Mouse (Mus musculus): ENCODE results near the gene Gm5678. TPM values are rescaled to one million over a fixed set of nuclear protein-coding genes. Genes with fewer than 3 reads are reported as not detected.
"Not testable (repeated sequence)": the region's sequence is repeated elsewhere in the genome, so short reads cannot be mapped to it uniquely, and the experiment has no call there.

The Gm5678 gene
- total RNA-seq, 2 experiments from 2014 or later, result 1.6 to 2.2 TPM

DNA sequence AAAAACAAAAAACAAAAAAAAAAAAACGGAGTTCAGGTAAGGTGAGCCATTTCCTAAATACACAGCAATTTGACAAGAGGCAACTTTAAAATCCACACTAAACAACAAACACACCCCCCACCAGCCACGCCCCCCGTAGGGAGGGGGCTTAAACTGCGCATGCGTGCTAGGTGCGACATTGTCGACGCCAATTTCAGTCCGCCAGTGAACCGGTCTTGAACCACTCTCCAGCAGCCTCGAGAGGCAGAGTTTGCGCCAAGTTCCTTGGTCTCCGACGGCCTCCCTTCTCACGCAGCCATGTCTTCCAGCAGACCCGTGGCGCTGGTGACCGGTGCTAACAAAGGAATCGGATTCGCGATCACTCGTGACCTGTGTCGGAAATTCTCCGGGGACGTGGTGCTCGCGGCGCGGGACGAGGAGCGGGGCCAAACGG, 20.2 kb upstream of the Gm5678 start:
- peak; percentile 81 to 85 for DNase-seq (ENCODE audit: low spot score in 2 of 2)

DNA sequence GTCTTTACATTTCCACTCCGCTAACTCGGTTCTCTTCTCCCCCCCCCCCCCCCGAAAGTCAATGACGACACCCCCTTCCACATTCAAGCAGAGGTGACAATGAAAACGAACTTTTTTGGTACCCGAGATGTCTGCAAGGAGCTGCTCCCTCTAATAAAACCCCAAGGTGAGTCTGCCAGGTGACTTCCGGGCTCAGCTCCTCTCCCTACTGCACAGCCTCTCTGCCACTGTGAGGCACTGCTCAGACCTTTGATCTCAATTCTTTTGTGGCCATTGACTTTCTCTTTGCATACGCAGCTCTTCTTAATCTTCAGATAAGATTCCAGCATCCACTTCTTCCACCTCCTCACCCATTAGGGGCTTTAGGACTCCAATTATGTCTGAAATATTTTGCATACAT, 19.2 kb upstream of the Gm5678 start:
- no peak for DNase-seq (ENCODE audit: low spot score in 2 of 2)

DNA sequence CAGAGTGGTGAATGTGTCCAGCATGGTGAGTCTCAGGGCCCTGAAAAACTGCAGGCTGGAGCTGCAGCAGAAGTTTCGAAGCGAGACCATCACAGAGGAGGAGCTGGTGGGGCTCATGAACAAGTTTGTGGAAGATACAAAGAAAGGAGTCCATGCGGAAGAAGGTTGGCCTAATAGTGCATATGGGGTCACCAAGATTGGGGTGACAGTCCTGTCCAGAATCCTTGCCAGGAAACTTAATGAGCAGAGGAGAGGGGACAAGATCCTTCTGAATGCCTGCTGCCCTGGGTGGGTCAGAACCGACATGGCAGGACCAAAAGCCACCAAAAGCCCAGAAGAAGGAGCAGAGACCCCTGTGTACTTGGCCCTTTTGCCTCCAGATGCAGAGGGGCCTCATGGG, 18.1 kb upstream of the Gm5678 start:
- DNase-seq (ENCODE audit: low spot score in 2 of 2), result no peak

DNA sequence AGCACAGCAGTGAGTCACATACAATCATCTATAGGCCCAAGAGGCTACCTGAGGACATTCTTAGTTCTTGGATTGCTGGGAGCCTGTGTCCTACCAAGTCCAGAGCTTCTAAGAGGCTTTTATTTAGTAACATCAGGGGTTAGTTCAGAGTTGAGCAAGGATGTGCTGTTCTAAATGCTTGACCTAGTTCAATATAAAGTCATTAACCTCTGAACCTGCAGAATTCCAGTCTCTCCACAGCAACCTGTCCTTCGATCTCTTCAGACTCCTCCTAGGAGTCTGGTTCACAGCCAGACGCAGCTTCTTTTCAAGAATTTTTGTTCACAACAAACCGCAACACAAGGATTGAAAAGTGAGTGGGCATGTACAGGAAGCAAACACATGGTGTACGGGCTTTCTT, 16.9 kb upstream of the Gm5678 start:
- no peak for DNase-seq (ENCODE audit: low spot score in 2 of 2)

DNA sequence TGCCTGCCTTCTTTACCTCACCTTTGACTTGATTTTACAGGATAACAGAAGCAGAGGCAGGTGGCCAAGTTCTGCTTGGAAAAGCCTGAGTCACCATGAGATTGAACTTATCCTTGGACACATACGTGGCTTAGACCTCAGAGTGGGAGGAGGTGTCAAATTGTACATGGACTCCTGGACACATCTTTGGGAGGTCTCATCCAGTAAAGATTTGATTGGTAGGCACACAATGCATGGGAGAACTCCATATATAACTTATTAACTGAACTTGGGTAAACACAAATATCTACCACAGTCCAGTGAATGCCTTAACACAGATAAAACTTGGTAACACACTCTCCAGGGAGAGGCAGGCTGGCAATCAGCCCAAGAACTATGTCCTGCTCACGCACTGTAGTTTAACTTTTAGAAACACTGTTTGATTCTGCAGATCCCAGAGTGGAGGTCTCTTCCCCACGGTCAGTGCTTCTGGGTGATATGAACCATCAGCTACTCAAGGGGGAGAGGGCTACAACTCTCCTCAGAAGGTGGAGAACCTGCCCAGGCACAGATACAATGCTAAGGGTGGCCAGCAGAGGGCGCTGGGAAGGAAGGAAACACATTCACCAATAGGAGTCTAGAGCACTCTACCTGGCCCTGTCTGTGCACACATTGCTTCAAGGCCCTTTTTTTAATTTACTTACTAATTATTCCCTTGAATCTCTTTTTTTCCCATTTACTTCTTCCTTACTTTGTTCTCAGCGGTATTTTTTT, 12.6 kb upstream of the Gm5678 start:
- peak; percentile 56 to 69 for DNase-seq (ENCODE audit: low spot score in 2 of 2)

DNA sequence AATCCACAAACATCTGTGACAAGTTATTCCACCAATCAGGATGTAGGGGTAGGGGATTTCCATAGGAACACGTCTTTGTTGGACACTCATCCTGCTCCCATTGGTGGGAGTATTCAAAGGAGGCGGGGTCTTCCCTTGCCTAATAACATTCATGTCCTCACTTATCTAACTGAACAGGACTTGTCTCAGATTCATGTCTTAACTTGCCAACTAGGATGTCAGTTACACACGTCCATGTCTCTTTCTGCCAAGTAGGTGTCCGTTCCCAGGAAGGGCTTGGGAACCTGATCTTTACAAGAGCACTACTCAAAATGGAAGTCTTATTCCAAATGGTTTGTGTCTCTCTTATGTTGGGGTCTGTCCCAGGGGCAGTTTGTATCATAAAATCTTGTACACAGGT, 4.1 kb upstream of the Gm5678 start:
- DNase-seq (ENCODE audit: low spot score in 2 of 2), result not testable (repeated sequence)

DNA sequence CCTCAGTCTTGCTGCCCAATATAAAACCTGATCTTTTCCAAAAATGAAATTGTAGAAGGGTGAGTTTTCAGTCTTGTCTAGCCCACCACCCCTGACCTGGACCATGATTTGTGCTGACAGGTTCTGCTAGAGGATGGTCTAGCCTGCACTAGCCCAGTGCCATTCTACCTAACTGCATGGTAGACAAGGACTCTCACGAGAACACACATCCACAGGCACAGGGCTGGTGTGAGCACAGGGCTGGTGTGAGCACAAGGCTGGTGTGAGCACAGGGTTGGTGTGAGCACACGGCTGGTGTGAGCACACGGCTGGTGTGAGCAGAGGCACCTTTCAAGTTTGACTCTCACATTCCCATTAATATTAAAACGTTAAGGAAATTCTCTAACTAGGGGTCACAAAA, 3.2 kb upstream of the Gm5678 start:
- no peak for DNase-seq (ENCODE audit: low spot score in 2 of 2)

DNA sequence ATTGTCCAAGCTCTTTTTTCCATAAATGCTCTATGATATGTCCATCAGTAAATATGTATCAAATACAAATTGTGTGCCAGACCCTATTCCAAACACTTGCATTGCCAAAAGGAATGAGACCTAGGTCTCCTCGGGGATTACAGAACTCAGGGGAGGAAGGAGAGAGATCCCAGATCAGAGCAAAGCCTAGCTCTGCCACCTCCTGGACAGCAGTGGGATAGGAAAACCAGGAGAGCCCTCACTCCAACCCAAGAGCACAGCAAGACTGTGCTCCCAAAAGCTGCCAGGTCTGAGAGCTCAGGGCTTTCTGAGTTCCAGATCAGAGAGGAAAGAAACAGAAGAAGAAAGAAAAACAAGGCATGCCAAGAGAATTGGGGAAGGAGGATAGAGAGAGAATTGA, 1.2 kb upstream of the Gm5678 start:
- DNase-seq (ENCODE audit: low spot score in 2 of 2), result peak; percentile 40 to 57

DNA sequence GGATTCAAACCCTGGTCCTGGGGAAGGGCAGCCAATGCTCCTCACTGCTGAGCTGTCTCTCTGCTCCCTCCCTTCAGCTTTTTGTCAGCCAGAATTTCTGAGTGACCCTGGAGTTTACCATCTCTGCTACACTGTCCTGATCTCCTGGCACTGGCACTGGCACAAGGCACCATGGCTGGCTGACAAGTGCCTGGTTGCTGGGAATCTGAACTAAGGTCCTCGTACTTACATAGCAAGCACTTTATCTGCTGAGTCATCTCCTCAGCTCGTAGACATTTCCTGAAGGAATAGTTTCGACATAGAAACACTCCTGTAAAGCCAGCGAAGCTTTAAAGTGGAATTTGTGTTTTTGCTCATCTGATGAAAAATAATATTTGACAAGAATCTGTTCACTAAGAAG, 16.1 kb downstream of the Gm5678 start:
- DNase-seq (ENCODE audit: low spot score in 2 of 2), result no peak

DNA sequence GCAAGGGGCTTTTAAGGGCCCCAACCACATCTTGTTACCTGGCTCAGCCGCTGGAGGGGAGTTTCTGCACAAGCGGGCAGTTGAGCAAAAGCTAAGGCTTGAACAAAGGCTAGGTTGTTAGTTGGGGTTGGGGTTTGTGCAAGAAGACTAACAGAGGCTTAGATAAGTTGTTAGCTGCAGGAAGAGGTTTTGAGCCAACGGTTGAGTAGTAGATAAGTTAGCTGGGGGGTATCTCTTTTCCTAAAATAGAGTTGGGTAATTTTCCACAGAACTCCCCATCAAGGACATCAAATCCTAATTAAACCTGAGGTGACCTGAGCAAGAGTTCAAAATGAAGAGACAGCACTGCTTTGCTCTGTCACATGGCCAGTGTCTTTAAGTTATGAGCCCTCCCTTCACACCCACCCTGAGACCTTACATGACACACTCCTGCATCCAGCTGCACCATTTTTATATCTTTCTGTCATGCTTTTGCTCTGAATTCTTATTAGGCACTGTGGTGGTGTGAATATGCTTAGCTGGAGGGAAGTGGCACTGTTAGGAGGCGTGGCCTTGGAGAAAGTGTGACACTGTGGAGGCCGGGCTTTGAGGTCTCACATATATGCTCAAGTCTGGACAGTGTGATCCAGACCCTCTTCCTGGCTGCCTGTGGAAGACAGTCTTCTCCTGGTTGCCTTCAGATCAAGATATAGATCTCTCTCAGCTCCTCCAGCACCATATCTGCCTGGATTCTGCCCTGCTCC, 20.7 kb downstream of the Gm5678 start:
- no peak for DNase-seq (ENCODE audit: low spot score in 2 of 2)

DNA sequence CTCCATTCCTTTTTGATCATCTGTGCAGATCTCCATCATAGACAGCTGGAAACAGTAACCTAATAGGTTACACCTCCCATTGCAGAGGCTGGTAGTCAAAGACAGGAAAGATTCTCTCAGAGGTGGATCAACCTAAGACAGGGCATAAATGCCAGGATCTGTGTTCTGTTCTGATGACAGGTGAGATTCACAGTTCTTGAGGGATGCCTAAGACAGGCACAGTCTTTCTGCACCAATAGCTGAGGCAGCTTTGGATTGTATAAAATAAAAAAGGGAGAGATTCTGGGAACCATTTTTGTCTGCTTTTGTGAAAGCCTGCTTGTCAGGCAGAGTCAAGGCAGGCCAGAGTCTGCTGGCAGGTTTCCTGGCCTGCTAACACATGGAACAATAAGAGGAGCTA, 40.1 kb downstream of the Gm5678 start:
- no peak for DNase-seq (ENCODE audit: low spot score in 2 of 2)

DNA sequence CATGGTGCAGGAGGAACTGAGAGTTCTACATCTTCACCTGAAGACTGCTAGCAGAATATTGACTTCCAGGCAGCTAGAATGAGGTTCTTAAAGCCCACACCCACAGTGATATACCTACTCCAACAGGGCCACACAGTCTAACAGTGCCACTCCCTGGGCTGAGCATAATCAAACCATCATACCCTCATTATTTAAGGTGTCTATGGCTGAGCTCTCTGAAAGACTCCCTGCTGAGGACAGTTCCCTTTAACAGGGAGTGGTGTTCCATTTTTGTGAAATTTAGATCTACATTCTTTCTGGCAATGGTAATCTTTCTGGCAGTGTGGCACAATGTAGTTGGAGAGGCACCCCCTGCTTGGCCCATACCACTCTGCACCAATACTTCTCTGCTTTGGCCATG, 41.6 kb downstream of the Gm5678 start:
- no peak for DNase-seq (ENCODE audit: low spot score in 2 of 2)

DNA sequence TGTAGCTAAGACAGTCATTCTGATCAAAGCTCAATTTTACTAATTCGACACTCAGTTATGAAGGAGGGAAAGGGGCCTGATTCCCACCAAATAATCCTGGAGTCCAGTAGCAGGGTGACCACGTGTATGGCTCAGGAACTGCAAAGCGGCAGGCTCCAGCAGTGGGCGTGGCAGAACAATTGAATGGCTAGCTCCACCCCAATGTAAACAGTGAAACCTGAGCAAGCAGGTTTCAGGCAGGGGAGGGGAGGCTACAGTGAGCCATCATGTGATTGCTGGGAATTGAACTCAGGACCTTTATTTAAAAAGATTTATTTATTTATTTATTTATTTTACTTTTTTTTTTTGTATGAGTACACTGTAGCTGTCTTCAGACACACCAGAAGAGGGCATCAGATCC, 42.6 kb downstream of the Gm5678 start:
- DNase-seq (ENCODE audit: low spot score in 2 of 2), result not testable (repeated sequence)

DNA sequence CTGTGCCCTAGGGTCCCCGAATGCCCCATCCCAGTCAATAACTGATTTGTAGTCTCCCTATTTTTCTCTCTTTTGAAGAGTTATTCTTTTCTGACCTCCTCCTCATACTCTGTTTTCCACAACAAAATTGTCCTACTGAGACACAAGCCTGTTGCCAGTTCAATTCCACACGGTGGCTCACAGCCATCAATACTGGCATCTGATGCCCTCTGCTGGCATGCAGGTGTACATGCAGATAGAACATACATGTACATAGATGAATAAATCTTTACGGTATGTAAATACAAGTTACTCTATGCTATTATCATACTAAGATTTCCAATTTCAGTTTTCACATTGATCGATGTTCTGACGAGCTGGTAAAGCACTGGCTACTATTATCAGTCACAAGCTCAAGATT, 43.2 kb downstream of the Gm5678 start:
- DNase-seq (ENCODE audit: low spot score in 2 of 2), result no peak

DNA sequence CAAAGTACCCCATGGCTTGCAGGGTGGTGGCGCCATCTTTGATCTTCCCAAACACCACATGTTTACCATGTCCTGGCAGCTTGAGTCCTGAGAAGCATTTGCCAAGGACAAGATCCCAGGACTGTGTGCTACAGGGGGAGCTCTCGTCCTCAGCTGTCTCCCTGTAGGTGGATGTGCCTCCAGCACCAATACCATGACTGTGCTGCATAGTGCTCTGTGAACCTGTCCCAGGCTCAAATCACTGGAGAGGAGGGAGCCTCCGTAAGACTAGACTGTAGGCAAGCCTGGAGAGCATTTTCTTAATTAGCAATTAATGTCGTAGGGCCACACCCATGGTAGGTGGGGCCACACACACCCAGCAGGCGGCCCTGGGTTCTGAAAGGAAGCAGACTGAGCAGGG, 48.5 kb downstream of the Gm5678 start:
- DNase-seq (ENCODE audit: low spot score in 2 of 2), result no peak

DNA sequence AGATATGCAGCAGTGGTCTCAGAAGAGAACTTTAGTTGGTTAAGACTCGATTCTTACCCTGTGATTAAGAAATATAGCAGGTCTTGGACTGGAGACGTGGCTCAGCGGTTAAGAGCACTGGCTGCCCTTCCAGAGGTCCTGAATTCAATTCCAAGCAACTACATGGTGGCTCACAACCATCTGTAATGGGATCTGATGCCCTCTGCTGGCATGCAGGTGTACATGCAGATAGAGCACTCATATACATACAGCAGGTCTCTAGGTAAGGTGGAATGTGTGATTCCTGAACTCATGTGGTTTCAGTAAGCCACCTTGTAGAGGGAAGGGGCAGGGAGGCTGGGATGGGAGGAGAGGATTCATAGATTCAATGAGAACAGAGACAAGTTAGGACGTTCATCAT, 50.3 kb downstream of the Gm5678 start:
- DNase-seq (ENCODE audit: low spot score in 2 of 2), result no peak

DNA sequence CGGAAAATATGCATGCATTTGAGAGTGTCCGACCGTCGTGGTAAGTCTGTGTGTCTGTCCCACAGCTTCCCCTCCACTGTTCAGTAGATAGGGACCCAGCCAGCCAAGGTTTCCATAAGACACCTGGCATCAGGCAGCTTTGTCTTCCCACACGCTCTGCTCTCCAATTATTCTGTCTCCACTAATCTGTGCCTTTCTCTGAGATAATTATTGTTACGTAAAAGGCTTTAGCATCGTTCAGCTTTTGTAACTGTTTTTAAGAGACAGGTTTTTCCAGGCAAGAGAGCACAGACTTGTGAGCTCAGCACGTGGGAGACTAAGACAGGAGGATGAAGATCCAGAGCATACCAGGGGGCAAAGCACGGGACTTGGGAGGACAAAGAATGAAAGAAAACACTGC, 51.3 kb downstream of the Gm5678 start:
- DNase-seq (ENCODE audit: low spot score in 2 of 2), result no peak

Other genes starting within 250 kb of the Gm5678 start
- gene Setd4, start 24.0 kb upstream of the Gm5678 start, total RNA-seq (2021), result 10 to 100 TPM in 1 of 2 experiments, 1 to 10 TPM in 1; 8.1 to 10.7 TPM
- 10 to 100 TPM; 57.8 to 63.5 TPM for gene Cbr1, start 22.2 kb upstream of the Gm5678 start, total RNA-seq (2021)
- gene Cbr3, start 55.1 kb downstream of the Gm5678 start, total RNA-seq (2021), result 10 to 100 TPM; 12.5 to 13.9 TPM
- 10 to 100 TPM; 90.1 to 93.3 TPM for gene Dop1b, start 83.8 kb downstream of the Gm5678 start, total RNA-seq (2021)
- gene Morc3, start 204.0 kb downstream of the Gm5678 start, total RNA-seq (2021), result 10 to 100 TPM; 28.1 to 34.9 TPM